Mouse (Mus musculus) urinary bladder, adult 18-20 months (tissue): ENCODE results near the gene Pum1.
"Not testable (repeated sequence)": the region's sequence is repeated elsewhere in the genome, so short reads cannot be mapped to it uniquely, and the experiment has no call there.

ENCODE experiments used
- DNase-seq, 2 experiments: peaks; one replicate each; pipeline ENCODE4 v3.0.0; 2022; ENCODE audit warnings: low spot score in 2 of 2, mixed read lengths in 2 of 2

The Pum1 gene

DNA sequence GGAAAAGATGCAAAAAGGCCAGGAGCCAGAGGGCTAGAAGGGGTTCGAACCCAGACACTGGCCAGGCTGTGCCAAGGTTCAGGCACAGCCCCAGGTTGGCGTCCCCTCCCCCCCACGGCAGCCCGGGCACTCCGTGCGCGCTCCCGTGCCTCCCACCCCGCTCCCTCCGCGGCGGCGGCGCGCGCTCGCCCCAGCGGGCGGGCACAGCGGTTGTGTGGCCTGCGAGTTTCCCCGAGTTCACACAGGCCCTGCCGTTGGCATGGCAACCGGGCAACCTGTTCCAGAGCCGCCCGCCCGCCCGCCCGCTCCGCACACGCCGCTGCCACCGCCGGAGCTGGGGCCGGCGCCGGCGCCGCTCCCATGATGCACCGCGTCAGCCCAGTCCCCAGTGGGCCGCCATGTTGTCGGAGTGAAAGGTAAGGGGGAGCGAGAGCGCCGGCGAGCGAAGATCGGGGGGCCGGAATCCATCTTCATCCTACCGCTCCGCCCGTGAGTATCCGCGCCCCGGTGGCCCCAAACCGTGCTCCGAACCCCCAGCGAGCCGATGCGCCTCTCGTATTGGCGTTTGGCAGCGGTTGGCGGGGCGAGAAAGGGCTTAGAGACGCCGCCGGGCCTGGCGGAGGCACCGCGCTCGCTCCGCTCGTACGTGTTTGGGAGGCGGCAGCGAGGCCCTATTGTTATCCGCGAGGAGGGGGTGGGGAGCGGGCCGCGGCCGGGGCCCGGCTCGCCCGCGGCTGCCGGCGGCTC is at the start of gene Pum1:
Gene Pum1 (plus strand): TSS at position 343 of the 747 bp plus-strand sequence.
- DNase-seq = peak; percentile 76 to 79

DNA sequence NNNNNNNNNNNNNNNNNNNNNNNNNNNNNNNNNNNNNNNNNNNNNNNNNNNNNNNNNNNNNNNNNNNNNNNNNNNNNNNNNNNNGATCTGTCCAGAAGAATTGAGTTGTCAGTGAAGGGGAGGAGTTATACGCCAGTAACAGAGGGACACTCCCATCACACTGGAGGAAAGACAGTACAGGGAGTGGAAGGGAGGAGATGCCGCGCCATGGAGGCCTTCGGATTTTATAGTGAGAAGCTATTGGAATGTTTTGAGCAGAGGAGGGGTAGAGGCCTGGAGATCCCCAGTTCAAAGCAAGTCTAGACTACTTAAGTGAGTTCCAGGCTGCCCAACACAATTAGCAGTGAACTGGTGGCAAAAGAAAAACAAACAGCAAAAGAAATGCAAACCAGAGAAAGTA is 33.7 kb upstream of the Pum1 start:
- no peak for DNase-seq

DNA sequence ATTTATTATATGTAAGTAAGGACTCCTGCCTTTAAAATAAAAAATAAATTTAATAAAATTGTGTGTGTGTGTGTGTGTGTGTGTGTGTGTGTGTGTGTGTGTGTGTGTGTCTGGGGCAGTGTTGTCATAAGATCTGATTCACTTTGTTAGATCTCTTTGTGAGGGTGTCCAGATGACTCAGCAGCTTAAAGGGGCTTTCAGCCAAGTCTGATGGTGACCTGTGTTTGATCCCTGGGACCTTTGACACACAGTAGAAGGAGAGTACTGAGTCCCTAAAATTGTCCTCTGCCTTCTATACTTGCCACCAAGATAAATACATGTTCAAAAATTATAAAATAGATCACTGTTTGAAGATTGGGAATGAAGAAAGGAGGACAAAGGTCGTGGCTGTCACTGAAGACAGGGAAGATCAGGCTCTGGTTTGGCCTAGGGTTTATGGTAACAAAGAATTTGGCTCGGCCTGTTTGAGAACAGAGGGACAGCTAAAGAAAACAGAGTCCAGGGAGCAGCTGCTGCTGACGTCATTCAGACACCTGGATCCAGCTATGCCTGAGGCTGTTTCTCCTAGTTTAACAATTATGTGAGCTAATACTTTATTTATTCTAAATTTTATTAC is 32.8 kb upstream of the Pum1 start:
- no peak for DNase-seq

GRCm38 (mm10) chr4:130635076-130635475 is 28.0 kb upstream of the Pum1 start:
- DNase-seq = not testable (repeated sequence)

GRCm38 (mm10) chr4:130636761-130637160 is 26.4 kb upstream of the Pum1 start:
- DNase-seq = no peak

DNA sequence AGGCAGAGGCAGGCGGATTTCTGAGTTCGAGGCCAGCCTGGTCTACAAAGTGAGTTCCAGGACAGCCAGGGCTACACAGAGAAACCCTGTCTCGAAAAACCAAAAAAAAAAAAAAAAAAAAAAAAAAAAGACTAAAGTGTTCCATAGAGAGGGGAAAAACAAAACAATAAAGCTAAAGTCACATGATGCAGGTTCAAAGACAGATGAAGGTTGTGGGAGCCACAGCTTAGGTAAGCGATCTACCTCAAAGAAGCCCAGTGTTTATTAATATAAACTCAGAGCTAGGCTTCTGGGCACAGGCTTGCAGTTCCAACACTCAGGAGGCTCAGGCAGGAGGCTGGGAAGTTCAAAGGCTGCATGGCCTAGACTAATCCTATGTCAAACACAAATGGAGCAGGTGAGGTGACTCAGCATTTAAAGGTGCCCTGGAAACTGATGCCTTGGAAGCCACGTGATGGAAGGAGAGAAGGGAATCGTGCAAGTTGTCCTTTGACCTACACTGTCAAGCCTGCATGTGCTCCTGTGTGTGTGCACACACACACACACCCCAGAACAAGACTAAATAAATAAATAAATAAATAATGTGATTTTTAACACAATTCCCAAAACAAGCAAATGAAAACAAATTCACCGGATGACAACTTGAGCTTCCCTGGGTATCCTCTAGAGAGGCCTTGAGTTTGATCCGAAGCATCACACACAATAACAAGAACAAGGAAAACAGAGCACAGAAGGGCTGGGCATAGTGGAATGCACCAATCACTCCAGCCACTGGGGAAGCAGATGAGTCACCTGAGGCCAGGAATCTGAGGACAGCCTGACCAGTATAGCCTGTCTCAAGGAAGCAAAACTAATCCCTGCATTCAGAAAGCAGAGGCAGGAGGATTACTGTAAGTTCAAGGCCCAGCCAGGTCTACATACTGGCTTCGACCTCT is 25.4 kb upstream of the Pum1 start:
- DNase-seq = no peak

DNA sequence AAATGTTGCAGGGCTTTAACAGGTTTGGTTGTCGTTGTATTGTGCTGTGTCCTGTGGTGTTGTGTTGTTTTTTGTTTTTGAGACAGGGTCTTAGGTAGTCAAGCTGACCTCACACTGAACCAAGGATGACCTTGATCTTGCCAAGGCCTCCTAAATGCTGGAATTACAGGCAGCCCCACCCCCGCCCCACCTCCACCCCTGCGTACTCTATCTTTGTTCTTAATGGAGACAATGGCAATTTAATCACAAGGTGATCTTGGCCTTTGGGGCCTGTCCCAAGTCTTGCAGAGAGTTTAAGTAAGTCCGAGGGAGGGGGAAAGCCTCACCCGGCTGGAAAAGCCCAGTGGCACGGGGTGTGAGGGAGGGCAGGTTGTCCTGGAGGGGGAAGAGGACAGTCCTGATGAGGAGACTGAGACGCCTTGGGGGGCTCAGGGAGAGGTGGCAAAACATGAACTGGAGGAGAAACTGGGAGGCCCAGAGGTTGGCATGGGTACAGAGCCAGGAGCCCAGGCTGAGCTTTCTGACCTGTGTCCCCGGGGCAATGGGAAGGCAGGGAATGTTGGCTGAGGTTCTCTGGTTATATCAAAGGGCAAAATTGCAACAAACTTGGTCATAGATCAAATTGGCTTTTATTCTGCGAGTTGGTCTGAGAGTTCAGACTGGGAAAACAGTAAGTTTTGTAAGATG is 22.9 kb upstream of the Pum1 start:
- no peak for DNase-seq

DNA sequence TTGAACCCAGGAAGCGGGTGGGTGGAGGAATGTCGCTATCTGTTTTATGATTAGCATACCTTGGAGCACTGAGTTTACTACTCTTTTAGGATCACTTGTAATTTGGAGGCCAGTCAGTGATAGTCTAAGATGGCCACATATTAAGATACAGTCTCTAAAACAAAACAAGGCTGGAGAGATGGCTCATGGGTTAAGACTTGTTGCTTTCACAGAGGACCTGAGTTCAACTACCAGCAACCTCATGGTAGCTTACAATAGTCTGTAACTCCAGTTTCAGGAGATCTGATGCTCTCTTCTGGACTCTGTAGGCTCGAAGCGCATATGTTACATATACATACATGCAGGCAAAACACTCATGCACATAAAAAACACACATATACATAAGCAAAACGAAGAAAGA is 20.7 kb upstream of the Pum1 start:
- no peak for DNase-seq

DNA sequence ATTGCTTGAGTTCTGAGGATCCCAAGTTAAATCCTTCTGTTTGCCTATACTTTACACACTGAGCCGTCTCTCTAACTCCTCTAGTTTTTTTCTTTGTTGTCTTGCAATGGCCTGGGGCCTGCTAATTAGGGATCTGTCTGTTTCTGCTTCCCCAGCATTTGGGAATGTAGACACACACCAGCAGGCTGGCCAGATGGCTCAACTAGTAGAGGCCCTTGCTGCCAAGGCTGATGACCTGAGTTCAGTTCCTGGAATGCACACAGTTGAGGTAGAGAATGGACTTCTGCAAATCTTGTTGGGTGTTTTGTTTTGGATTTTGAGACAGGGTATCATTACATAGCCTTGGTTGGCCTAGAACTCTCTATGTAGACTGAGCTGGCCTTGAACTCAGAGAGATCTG is 17.7 kb upstream of the Pum1 start:
- DNase-seq = no peak

DNA sequence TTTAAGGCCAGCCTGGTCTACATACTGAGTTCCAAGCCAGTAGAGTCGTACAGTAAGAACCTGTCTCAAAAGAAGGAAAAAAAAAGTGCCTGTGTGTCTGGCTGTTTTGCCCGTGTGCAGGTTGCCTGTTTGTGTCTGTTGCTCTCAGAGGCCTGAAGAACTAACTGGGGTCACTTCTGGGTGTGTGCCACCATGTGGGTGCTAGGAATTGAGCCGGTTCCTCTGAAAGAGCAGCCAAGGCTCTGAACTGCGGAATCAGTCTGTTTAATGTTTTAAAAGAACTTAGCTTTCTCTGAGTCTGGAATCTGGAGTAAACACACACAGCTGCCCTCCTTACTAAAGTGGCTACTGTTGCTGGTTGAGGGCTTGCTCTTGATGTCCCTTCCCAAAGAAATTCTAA is 11.8 kb upstream of the Pum1 start:
- DNase-seq = no peak

- no peak for DNase-seq
Observed at GRCm38 (mm10) chr4:130652546-130652945, 10.6 kb upstream of the Pum1 start.

GRCm38 (mm10) chr4:130657820-130658565 is 5.1 kb upstream of the Pum1 start:
- DNase-seq = no peak

GRCm38 (mm10) chr4:130659470-130659869 is 3.7 kb upstream of the Pum1 start:
- no peak for DNase-seq

DNA sequence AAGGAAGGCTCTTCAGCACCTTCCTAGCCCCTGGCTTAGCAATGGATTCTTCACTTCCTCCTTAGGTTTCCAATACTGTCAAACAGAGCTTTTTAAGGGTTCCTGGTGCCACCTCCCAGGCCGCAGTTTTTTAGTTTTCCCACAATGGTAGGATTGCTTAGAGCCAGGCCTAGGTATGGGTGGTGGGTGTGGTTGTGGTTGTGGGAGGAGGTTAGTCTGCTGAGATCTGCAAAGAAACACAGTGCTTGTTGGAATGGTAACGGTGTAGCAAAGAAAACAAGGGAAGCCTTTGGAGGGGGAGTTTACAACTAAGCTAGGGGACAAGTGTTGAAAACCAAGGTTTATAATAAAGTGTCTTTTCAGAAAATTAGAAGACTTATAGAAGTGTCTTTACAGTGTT is 3.0 kb upstream of the Pum1 start:
- DNase-seq = no peak

GRCm38 (mm10) chr4:130661151-130661550 is 2.0 kb upstream of the Pum1 start:
- DNase-seq = no peak

DNA sequence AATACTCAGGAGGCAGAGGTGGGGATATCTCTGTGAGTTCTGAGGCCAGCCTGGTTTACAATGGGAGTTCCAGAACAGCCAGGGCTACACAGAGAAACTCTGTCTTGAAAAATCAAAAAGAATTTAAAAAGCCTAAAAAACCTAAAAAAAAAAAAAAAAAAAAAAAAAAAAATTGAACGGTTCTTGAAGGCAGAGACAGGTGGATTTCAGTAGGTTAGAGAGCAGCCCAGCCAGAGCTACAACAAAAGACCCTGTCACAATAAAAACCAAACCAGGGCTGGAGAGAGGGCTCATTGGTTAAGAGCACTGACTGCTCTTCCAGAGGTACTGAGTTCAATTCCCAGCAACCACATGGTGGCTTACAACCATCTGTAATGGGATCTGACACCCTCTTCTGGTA is 816 bp upstream of the Pum1 start:
- DNase-seq = not testable (repeated sequence)

DNA sequence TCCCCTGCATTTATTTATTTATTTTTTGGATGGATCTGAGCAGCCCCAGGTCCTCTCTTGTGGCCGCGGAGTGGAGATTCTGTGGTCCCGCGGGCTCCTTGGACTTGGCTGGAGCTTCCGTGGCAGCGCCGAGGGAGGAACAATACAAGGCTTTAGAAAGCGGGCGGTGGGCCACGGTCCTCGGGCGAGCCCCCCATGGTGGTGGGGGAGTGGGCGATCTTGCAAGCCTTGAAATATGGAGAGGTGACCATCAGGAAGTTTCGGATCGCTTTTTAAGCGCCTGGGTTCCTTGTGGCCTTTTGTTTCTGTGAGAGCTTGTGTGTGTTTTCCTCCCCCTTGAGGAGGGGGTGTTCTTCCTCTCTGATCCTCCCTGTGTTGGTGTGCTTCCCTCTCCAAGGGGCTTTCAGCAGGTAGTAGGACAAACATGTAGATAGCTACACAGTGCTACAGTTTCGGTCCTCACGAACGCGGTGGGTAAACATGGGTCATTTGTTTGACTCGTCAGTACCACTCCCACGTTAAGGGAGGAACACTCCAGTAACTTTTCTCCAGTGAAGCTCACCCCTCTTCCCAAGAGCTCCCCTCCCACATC is 785 bp downstream of the Pum1 start:
- peak; percentile 9 to 39 for DNase-seq

- DNase-seq = no peak
Observed at GRCm38 (mm10) chr4:130664414-130665029, 1.4 kb downstream of the Pum1 start.

GRCm38 (mm10) chr4:130665176-130665575 is 2.1 kb downstream of the Pum1 start:
- no peak for DNase-seq

DNA sequence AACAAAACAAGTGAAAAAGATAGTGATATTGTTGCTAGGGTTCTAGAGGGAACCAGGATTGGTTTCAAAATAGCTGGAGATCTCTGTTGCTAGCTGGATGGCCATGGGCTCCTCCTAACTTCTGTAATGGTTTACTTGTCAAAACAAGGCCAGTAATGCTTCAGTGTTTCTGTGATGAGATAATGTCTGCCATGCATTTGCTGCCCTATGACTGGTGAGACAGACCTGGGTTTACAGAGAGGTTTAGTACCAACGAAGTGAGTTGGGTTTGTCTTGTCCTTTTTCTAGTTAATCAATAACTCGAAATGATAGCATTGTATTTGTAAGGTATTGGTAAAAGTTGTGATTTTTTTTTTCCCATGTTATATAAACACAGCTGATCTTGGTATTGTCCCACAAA is 4.6 kb downstream of the Pum1 start:
- DNase-seq = no peak
